Mouse (Mus musculus) brain, embryonic 14.5 days (tissue): ENCODE measurements around the gene Tigar.

ENCODE experiments used
- CTCF ChIP-seq: fragments of 200-500 bp; IDR thresholded peaks from 2 replicates; pipeline ENCODE4 v1.5.1; 2012; ENCODE audit warnings: inconsistent platforms, mild to moderate bottlenecking, moderate library complexity, borderline replicate concordance; ENCODE audit not compliant: insufficient read depth, insufficient read length; ENCODE audit errors: extremely low read depth
- POLR2A ChIP-seq: fragments of 200-500 bp; IDR thresholded peaks from 2 replicates; pipeline ENCODE4 v1.6.1; 2012; ENCODE audit warnings: mild to moderate bottlenecking, inconsistent platforms, borderline replicate concordance; ENCODE audit not compliant: poor library complexity, insufficient read depth, insufficient read length, severe bottlenecking; ENCODE audit errors: extremely low read depth

DNA sequence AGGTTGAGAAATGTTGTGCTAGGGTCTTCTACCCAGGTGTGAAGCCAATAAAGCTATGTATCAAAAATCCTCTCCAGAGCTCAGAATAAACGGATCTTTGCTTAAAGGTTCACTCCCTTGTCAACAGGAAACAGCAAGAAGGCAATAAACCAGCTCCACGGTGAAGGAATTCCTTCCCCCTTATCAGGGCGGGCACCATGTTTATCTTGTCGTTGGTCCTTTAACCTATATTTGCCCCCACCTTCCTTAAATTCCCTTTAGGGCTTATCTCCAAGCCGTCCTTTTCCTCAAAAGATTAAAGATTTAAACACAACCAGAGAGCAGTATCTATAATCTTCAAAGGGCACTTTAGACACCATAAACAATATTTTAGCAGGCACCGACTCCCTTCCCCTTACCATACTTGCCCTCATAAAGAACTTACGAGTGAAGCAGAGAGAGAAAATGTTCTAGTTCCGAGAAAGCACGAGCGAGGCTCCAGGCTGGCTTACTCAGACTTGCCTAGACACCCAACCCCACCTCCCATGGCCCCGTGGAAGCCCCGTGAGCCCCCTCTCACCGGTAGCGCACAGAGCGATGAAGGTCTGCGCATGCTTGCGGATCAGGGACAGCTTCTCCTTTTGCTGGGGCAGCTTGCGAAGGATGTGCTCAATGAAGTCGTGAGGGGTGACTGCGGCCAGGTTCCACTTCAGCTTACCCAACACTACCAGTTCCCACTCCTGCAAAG lies 36.3 kb upstream of the Tigar start:
- no peak for TF ChIP-seq CTCF
- no peak for TF ChIP-seq POLR2A
